Mouse (Mus musculus) hindbrain, embryonic 13.5 days (tissue): ENCODE data around the gene Prss37. TPM values are rescaled to one million over a fixed set of nuclear protein-coding genes. Genes with fewer than 3 reads are reported as not detected.

Experiments used
- polyA plus RNA-seq: library from polyadenylated mRNA; unstranded; fragments of >200 nt; fragmentation: Nextera tagmentation; extraction: Ambion mirVana; gene quantifications from 2 replicates; pipeline ENCODE4 v1.2.1, GENCODE M21; 2015

Prss37 gene
- polyA plus RNA-seq, 1 experiment from 2014 or later = not detected

Other genes with a start within 250 kb of the Prss37 start
- 40.4 and 41.8 TPM in 2 replicates for gene Agk, start 194.3 kb downstream of the Prss37 start, polyA plus RNA-seq
- gene E330009J07Rik, start 83.4 kb downstream of the Prss37 start, polyA plus RNA-seq = 14.4 and 19.1 TPM in 2 replicates
- 0.18 and 0.25 TPM in 2 replicates for gene Wee2, start 80.4 kb downstream of the Prss37 start, polyA plus RNA-seq
- 126 and 132 TPM in 2 replicates for gene Ssbp1, start 48.2 kb downstream of the Prss37 start, polyA plus RNA-seq
- gene Tas2r137, start 28.3 kb downstream of the Prss37 start, polyA plus RNA-seq = not detected in 2 replicates
- gene Tas2r108, start 26.0 kb downstream of the Prss37 start, polyA plus RNA-seq = not detected in 2 replicates
- gene Olfr461, start 35.5 kb upstream of the Prss37 start, polyA plus RNA-seq = 0.12 TPM in 2 replicates
- not detected in 2 replicates for gene Olfr460, start 50.0 kb upstream of the Prss37 start, polyA plus RNA-seq
- 0.66 and 1.6 TPM in 2 replicates for gene Clec5a, start 66.3 kb upstream of the Prss37 start, polyA plus RNA-seq
- not detected in 2 replicates for gene Tas2r138, start 93.8 kb upstream of the Prss37 start, polyA plus RNA-seq
- 0.05 TPM in 1 of 2 replicates, not detected in the other for gene Mgam, start 109.3 kb upstream of the Prss37 start, polyA plus RNA-seq